Mouse (Mus musculus): ENCODE data around the gene Liph. TPM values are rescaled to one million over a fixed set of nuclear protein-coding genes. Genes with fewer than 3 reads are reported as not detected.

Liph gene
- not detected in 2 replicates for total RNA-seq (2023)

DNA sequence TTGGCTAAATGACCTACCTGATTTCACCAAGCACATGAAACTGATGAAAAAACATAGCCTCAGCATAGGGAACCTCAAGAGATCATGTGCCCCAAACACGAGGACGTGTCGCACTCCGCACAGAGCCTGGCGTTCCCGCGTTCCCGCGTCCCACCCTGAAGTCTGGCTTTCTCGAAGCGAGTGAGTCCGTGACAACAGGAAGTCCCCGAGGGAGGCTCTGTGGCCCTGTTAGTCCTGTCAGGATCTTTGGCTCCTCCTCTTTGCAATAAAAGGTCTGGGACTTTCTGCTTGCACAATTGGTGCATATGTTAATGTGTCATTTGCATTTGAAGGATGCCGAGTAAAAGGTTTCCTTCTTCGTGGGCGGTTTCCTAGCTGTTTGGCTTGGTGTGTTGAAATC is at the start of gene Liph:
Liph (minus strand) TSS at position 360 of the 400 bp plus-strand sequence.

DNA sequence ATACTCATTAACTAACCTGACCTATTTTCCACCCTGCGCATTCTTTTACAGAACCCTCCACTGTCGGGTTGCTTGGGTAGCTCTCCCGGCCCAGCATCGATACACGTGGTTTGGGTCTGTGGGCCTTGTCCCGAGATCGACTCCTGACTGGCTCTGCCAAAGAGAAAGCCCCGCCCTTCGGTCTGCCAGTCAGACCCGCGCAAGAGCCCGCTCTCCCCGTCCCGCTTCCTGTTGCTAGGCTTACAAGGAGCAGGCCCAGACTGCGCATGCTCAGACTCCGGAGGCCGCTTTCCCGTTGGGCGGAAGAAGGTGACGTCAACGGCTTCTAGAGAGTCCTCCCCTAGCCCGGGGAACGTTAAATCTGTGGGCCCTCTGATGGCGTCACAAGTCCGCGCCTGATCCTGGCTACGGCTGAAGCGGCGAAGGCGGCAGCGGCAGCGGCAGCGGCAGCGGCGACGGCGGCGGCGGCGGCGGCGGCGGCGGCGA is 13.7 kb upstream of the Liph start, which contains the start of gene Senp2:
Senp2 (plus strand) TSS at position 386 of the 486 bp plus-strand sequence.

DNA sequence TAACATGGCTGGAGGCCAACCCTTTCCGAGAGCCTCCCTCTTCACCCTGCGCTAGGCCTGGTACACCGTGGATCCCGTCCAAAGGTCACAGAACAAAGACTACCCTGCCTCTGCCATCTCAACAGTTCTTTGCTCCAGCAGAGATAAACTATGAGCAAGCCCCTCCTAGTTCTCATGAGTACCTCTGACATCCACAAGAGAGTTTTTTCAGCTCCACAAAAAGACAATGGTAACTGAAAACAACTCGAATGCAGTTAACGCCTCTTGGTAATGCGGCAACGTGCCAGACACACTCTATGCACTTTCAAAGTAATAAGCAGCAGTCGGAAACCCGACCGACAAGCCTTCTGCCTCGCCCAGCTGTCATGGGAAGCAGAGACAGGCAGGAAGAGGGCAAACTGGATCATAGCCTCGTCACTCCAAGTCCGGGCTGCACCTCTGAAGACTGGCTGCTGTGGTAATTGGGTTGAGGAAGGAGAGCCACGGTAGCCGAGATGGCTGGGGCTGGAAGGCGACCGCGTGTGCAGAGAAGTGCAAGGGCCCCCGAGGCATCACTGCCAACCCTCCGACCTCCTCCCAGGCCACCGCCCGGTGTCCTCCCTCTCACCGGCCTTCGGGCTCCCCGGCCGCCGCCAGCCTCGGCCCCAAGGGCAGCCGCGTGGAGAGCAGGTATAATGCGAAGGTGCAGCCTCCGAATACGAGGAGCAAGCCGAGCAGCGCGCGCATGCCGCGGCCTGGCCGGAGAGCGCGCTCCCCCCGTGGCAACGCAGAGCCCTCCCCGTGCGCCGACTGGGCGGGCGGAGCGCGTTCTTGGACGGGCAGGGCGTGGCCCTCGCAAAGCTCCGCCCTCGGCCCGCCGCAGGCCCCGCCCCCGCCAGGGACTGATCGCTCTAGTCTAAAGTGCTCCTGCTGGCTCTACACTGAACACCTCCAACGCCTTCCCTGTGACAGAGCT is 48.4 kb downstream of the Liph start, which contains the start of gene Tmem41a:
Tmem41a (minus strand) TSS at position 792 of the 955 bp plus-strand sequence.

Other genes starting within 250 kb of the Liph start
- gene Ehhadh, start 207.9 kb downstream of the Liph start, total RNA-seq (2023): 0.16 and 0.25 TPM in 2 replicates
- gene Map3k13, start 201.3 kb downstream of the Liph start, total RNA-seq (2023): not detected in 2 replicates
- gene Tmem41a, start 48.1 kb downstream of the Liph start, total RNA-seq (2023): 1.8 and 2.0 TPM in 2 replicates
- gene Senp2, start 13.8 kb upstream of the Liph start, total RNA-seq (2023): 80.4 and 99.8 TPM in 2 replicates
- gene Igf2bp2, start 167.6 kb upstream of the Liph start, total RNA-seq (2023): 0.39 and 0.41 TPM in 2 replicates

Data from neutrophil, adult 65 days (primary cell).